Mouse (Mus musculus): Measurements from ENCODE around the gene Ano2.

- TF ChIP-seq CTCF (IDR thresholded peaks at IDR 0.05; ENCODE audit: control insufficient read depth, insufficient read depth, insufficient read length), result no peak
- no peak for TF ChIP-seq MAX (IDR thresholded peaks at IDR 0.05)
- no peak for TF ChIP-seq USF1 (IDR thresholded peaks at IDR 0.05; ENCODE audit: low read depth)
- no peak for TF ChIP-seq MYOG (IDR thresholded peaks at IDR 0.05; ENCODE audit: control insufficient read depth, extremely low read depth, insufficient read length)
- TF ChIP-seq MYOD1 (IDR thresholded peaks at IDR 0.05; ENCODE audit: control insufficient read depth, insufficient read length, low read depth), result no peak
These were observed 86.1 kb downstream of the Ano2 start for GRCm38 (mm10) chr6:125776291-125776690.

All from C2C12 (cell line).